Mouse (Mus musculus) forebrain, postnatal 0 days (tissue): ENCODE data around the gene Gm20696. TPM values are rescaled to one million over a fixed set of nuclear protein-coding genes. Genes with fewer than 3 reads are reported as not detected.

ENCODE experiments used
- ATAC-seq: fragments of 200-750 bp; cut with Nextera tagmentation; 2 replicates; pipeline ENCODE4 v1.8.0; 2017; ENCODE audit warnings: mild to moderate bottlenecking, moderate library complexity
- DNase-seq: peaks from one replicate; pipeline ENCODE4 v3.0.0-alpha.2; 2015
- H3K27ac ChIP-seq: fragments of 300-500 bp; sonication (generic); 2 replicates; pipeline ENCODE4 v1.5.1; 2014; ENCODE audit warnings: low read depth, mild to moderate bottlenecking, antibody characterized with exemption, low read length, moderate library complexity, mixed read lengths
- H3K27me3 ChIP-seq: fragments of 300-500 bp; sonication (generic); 2 replicates; pipeline ENCODE4 v1.6.1; 2014; ENCODE audit warnings: mild to moderate bottlenecking, low read length, mixed read lengths; ENCODE audit not compliant: insufficient read depth
- H3K36me3 ChIP-seq: fragments of 300-500 bp; sonication (generic); 2 replicates; pipeline ENCODE4 v1.6.1; 2014; ENCODE audit warnings: mild to moderate bottlenecking, moderate library complexity; ENCODE audit not compliant: insufficient read depth
- H3K4me1 ChIP-seq: fragments of 300-500 bp; sonication (generic); 2 replicates; pipeline ENCODE4 v1.6.1; 2014; ENCODE audit warnings: antibody characterized with exemption; ENCODE audit not compliant: insufficient read depth
- H3K4me2 ChIP-seq: fragments of 300-500 bp; sonication (generic); 2 replicates; pipeline ENCODE4 v1.6.1; 2014; ENCODE audit warnings: low read depth, mild to moderate bottlenecking, moderate library complexity
- H3K4me3 ChIP-seq: fragments of 300-500 bp; sonication (generic); 2 replicates; pipeline ENCODE4 v1.5.1; 2014; ENCODE audit warnings: low read depth, low read length, mixed read lengths
- H3K9ac ChIP-seq: fragments of 300-500 bp; sonication (generic); 2 replicates; pipeline ENCODE4 v1.6.1; 2014; ENCODE audit warnings: mild to moderate bottlenecking
- H3K9me3 ChIP-seq: fragments of 300-500 bp; sonication (generic); 2 replicates; pipeline ENCODE4 v1.6.1; 2016; ENCODE audit warnings: low read length
- CTCF ChIP-seq: sonication (generic); IDR thresholded peaks from 2 replicates; pipeline ENCODE4 v1.5.1; 2016; ENCODE audit warnings: antibody characterized with exemption, control low read depth, low read depth
- WGBS: fragments of 180-500 bp; shearing (Covaris S2); extraction: QIAGEN DNeasy Blood & Tissue Kit; methylation state at CpG from one replicate; pipeline ENCODE4 v1.1.7; 2014; 5-methylcytosine and 5-hydroxymethylcytosine counted together
- polyA plus RNA-seq: library from polyadenylated mRNA; unstranded; fragments of >200 nt; fragmentation: Nextera tagmentation; extraction: Ambion mirVana; gene quantifications from 2 replicates; pipeline ENCODE4 v1.2.1, GENCODE M21; 2015
- total RNA-seq: library from RNA; depleted of rRNA; stranded (reverse); fragments of >200 nt; gene quantifications from 2 replicates; pipeline ENCODE4 v1.2.3, GENCODE M21; 2014

The Gm20696 gene
- total and polyA plus RNA-seq, 2 experiments from 2014 or later = 2.2 to 2.6 TPM

DNA sequence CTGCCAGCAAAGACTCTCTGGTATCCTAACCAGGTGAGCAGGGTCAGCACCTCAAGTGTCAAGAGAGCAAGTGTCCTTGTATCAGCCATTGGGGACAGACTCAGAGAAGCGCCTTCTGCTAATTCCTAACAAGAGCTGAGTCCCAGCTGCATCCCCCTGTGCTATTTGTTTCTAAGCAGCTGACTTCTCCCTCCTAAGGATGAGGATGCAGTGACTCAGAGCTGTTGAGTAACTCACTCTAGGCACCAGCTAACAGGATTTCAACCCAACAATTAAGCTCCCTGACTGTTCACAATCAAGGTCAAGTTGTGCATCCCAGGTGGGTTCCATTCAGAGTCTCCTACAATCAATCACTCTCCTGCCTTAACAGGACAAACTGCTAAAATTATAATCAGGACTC lies 49.2 kb downstream of the Gm20696 start:
- Histone ChIP-seq H3K4me3 (no peak overlapping the region), H3K27me3 (no peaks in the 10 kb centered on the region), H3K9me3 (no peaks in the 10 kb centered on the region), H3K4me2 (no peak overlapping the region), H3K36me3 (no peaks in the 10 kb centered on the region), H3K4me1 (0 out of 2 replicates have a peak, but pooled peaks cover 4% of the 10 kb centered on the region), H3K9ac (no peak overlapping the region), H3K27ac (no peak overlapping the region)
- DNase-seq (no peak), ATAC-seq (no peak)
- WGBS = 88% methylated on average over 1 of the region's 1 CpGs
- TF ChIP-seq CTCF = no peak

DNA sequence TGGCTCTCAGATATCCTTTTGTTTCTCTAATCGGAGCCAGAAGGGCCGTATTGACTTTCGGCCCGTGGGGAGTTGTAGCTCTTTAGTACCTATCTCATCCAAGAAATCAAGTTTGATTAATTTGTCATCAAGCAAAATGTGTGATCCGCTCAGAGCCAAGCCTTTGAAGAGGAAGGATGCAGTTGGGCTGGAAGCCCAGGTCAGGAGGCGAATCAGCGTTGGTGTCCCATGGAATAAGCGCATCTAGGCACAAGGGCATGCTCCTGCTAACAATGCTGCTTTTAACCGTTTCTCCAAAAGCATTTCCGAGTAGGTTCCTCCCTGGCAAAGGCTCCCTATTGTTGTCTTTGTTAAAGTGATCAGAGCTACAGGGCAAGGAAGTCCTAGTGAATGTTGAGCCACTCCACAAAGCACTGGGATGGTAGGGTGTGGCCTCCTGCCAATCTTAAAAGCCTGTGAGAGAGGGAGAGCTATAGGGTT lies 51.3 kb downstream of the Gm20696 start:
- H3K4me3 ChIP-seq = no peak overlapping the region
- H3K27ac ChIP-seq = no peak overlapping the region
- DNase-seq (no peak), ATAC-seq (no peak)
- no peaks in the 10 kb centered on the region for H3K27me3 ChIP-seq
- WGBS = 27% methylated on average over 10 of the region's 10 CpGs
- no peak overlapping the region for H3K9ac ChIP-seq
- TF ChIP-seq CTCF = no peak
- H3K9me3 ChIP-seq = no peaks in the 10 kb centered on the region
- no peaks in the 10 kb centered on the region for H3K36me3 ChIP-seq
- no peak overlapping the region for H3K4me2 ChIP-seq
- 0 out of 2 replicates have a peak, but pooled peaks cover 4% of the 10 kb centered on the region for H3K4me1 ChIP-seq

- TF ChIP-seq CTCF = no peak
- Histone ChIP-seq H3K9ac (no peak overlapping the region), H3K27me3 (no peaks in the 10 kb centered on the region), H3K4me1 (0 out of 2 replicates have a peak, but pooled peaks cover 4% of the 10 kb centered on the region), H3K4me3 (no peak overlapping the region), H3K9me3 (no peaks in the 10 kb centered on the region), H3K4me2 (no peak overlapping the region), H3K36me3 (no peaks in the 10 kb centered on the region), H3K27ac (no peak overlapping the region)
- 0 out of 2 replicates have a peak, but pooled peaks have one; percentile 36 for ATAC-seq
- DNase-seq = no peak
- 64% methylated on average over 17 of the region's 17 CpGs for WGBS
These were observed 51.9 kb downstream of the Gm20696 start for GRCm38 (mm10) chr6:99614566-99615271.

DNA sequence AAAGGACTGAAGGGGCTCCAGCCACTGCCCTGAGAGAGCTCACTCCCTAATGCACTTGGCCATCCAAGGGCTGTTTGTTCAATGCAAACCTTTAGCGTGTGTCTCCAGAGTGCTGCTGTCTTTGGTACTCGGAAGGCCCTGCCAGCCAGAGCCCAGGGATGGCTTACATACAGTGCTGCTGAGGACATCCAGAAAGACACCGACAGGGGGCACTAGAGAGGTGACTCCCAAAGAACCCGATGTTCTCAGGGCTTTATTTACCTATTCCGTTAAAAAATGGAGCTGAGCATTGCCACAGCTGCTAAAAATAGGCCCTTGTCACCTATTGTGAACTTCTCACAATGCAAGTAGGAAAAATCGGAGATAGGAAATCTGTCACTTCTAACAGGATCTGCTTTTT lies 54.7 kb downstream of the Gm20696 start:
- Histone ChIP-seq H3K9ac (no peak overlapping the region), H3K4me1 (0 out of 2 replicates have a peak, but pooled peaks cover 4% of the 10 kb centered on the region), H3K36me3 (no peaks in the 10 kb centered on the region), H3K27ac (no peak overlapping the region), H3K27me3 (no peaks in the 10 kb centered on the region), H3K4me3 (no peak overlapping the region), H3K9me3 (no peaks in the 10 kb centered on the region), H3K4me2 (no peak overlapping the region)
- 59% methylated on average over 6 of the region's 6 CpGs for WGBS
- peak; percentile 39 for TF ChIP-seq CTCF
- peak; percentile 43; the same call in 1 of the 2 replicates for ATAC-seq
- DNase-seq = no peak

- DNase-seq = no peak
- H3K27ac ChIP-seq = no peak overlapping the region
- no peak overlapping the region for H3K9ac ChIP-seq
- no peak overlapping the region for H3K4me3 ChIP-seq
- H3K4me1 ChIP-seq = 0 out of 2 replicates have a peak, but pooled peaks cover 4% of the 10 kb centered on the region
- H3K9me3 ChIP-seq = no peaks in the 10 kb centered on the region
- H3K36me3 ChIP-seq = no peaks in the 10 kb centered on the region
- WGBS = 58% methylated on average over 14 of the region's 14 CpGs
- TF ChIP-seq CTCF = no peak
- ATAC-seq = no peak
- H3K4me2 ChIP-seq = no peak overlapping the region
- no peaks in the 10 kb centered on the region for H3K27me3 ChIP-seq
These were observed 55.9 kb downstream of the Gm20696 start for GRCm38 (mm10) chr6:99610454-99611427.

GRCm38 (mm10) chr6:99606079-99606478 lies 60.5 kb downstream of the Gm20696 start:
- H3K4me1 ChIP-seq = no peaks in the 10 kb centered on the region
- no peaks in the 10 kb centered on the region for H3K9me3 ChIP-seq
- no peak overlapping the region for H3K9ac ChIP-seq
- DNase-seq (no peak), ATAC-seq (peak; percentile 54; the same call in 1 of the 2 replicates)
- no peak overlapping the region for H3K4me3 ChIP-seq
- WGBS = 56% methylated on average over 7 of the region's 7 CpGs
- H3K27me3 ChIP-seq = no peaks in the 10 kb centered on the region
- no peak overlapping the region for H3K4me2 ChIP-seq
- no peaks in the 10 kb centered on the region for H3K36me3 ChIP-seq
- TF ChIP-seq CTCF = no peak
- no peak overlapping the region for H3K27ac ChIP-seq
